Mouse (Mus musculus) kidney, embryonic 16.5 days (tissue): ENCODE measurements around the gene Pak3. TPM values are rescaled to one million over a fixed set of nuclear protein-coding genes. Genes with fewer than 3 reads are reported as not detected.

ENCODE experiments used
- ATAC-seq: fragments of 200-750 bp; cut with Nextera tagmentation; 2 replicates; pipeline ENCODE4 v1.8.0; 2017; ENCODE audit warnings: moderate TSS enrichment; ENCODE audit not compliant: low FRiP score, low TSS enrichment
- H3K27ac ChIP-seq: fragments of 300-500 bp; sonication (generic); 2 replicates; pipeline ENCODE4 v1.5.1; 2014; ENCODE audit warnings: low read length
- H3K27me3 ChIP-seq: fragments of 300-500 bp; sonication (generic); 2 replicates; pipeline ENCODE4 v1.6.1; 2014; ENCODE audit warnings: low read length, control low read depth, mixed read lengths; ENCODE audit not compliant: insufficient read depth
- H3K36me3 ChIP-seq: fragments of 300-500 bp; sonication (generic); 2 replicates; pipeline ENCODE4 v1.6.1; 2014; ENCODE audit warnings: low read length, control low read depth, mixed read lengths; ENCODE audit not compliant: insufficient read depth
- H3K4me1 ChIP-seq: fragments of 300-500 bp; sonication (generic); 2 replicates; pipeline ENCODE4 v1.6.1; 2014; ENCODE audit warnings: low read length, control low read depth, mixed read lengths; ENCODE audit not compliant: insufficient read depth
- H3K4me2 ChIP-seq: fragments of 300-500 bp; sonication (generic); replicated peaks from 2 replicates; pipeline ENCODE4 v1.6.1; 2014; ENCODE audit warnings: low read depth, low read length
- H3K4me3 ChIP-seq: fragments of 300-500 bp; sonication (generic); 2 replicates; pipeline ENCODE4 v1.5.1; 2014; ENCODE audit warnings: mild to moderate bottlenecking, low read length
- H3K9ac ChIP-seq: fragments of 300-500 bp; sonication (generic); replicated peaks from 2 replicates; pipeline ENCODE4 v1.6.1; 2014; ENCODE audit warnings: low read length
- H3K9me3 ChIP-seq: fragments of 300-500 bp; sonication (generic); 2 replicates; pipeline ENCODE4 v1.6.1; 2016; ENCODE audit warnings: low read length, control low read depth
- WGBS: fragments of 180-500 bp; shearing (Covaris S2); extraction: QIAGEN DNeasy Blood & Tissue Kit; methylation state at CpG from one replicate; pipeline ENCODE4 v1.1.7; 2014; 5-methylcytosine and 5-hydroxymethylcytosine counted together
- microRNA-seq: library from miRNA; unstranded; fragments of <30 nt; microRNA quantifications from one replicate; pipeline ENCODE4, GENCODE M21; 2016
- polyA plus RNA-seq: library from polyadenylated mRNA; unstranded; fragments of >200 nt; fragmentation: Nextera tagmentation; extraction: Ambion mirVana; gene quantifications from 2 replicates; pipeline ENCODE4 v1.2.1, GENCODE M21; 2015

The Pak3 gene
- polyA plus RNA-seq, 1 experiment from 2014 or later, result 4.2 TPM

DNA sequence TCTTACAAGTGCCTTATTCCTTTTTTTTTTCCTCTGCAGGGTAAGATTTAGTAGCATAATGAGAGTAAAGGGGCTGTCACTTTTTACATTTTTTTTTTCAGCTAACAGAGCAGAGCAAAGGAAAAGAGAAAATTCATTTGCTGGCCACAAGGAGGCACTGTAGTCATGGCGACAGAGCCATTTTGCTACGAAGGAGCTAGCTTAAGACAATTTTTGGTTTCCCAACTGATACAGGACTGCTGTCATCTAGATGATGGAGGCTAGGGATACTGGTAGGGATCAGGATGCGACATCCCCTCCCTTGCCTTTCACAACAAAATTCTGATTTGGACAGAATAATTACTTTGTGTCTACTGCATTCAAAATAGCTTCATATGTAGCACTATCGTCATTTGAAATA, 217.6 kb downstream of the Pak3 start:
- WGBS, result 41% methylated on average over 4 of the region's 4 CpGs
- no peaks in the 10 kb centered on the region for H3K9me3 ChIP-seq
- ATAC-seq, result no peak

DNA sequence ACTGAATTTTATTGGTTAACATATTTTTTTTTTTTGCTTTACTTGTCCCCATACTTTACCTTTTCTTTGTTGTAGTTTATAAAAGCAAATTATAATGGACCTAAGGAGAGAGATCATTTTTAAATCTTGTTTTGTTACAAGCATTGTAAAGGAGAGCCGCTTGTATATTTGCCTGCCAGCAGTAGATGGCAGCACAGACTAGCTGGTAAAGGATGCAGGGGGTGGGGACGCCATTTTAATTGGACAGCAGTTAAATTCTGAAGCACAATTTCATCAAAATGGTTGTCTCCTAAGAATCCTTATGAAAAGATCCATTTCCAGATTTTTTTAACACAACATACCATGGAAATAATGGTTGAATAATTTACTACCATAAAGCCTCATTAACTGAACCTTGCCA, 220.8 kb downstream of the Pak3 start:
- Histone ChIP-seq H3K4me2 (no peak overlapping the region), H3K4me3 (no peak overlapping the region), H3K36me3 (no peaks in the 10 kb centered on the region), H3K9me3 (no peaks in the 10 kb centered on the region), H3K9ac (no peak overlapping the region), H3K27ac (no peak overlapping the region), H3K4me1 (no peaks in the 10 kb centered on the region), H3K27me3 (peaks cover 3% of the 10 kb centered on the region; the same call in 1 of the 2 replicates)
- 15% methylated on average over 2 of the region's 2 CpGs for WGBS
- no peak for ATAC-seq

More for the DNA sequence above, 217.6 kb downstream of the Pak3 start:
- H3K4me2 ChIP-seq, result no peak overlapping the region
- H3K4me3 ChIP-seq, result no peak overlapping the region
- H3K27me3 ChIP-seq, result peaks cover 5% of the 10 kb centered on the region; the same call in 1 of the 2 replicates
- no peaks in the 10 kb centered on the region for H3K36me3 ChIP-seq
- H3K9ac ChIP-seq, result no peak overlapping the region
- no peak overlapping the region for H3K27ac ChIP-seq
- H3K4me1 ChIP-seq, result no peaks in the 10 kb centered on the region

DNA sequence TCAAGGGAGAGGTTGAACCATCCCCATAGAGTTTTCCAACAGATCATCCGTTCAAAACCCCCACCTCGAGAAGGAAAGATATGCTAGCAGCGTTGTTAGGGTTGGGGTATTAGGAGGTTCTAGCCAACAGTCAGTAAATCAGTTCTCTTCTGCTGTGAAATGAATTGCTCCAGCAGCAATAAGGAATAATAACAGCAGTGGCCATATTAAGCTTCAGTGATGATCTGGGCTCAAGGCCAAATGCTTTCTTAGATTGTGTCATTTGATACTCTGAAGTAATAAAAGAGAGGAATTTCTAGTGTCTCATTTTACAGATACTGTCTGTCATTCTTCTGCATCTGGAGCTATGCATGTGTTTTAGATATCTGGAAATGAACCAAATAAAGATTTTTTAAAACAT, 244.2 kb downstream of the Pak3 start:
- no peak overlapping the region for H3K9ac ChIP-seq
- H3K4me1 ChIP-seq, result no peaks in the 10 kb centered on the region
- H3K4me2 ChIP-seq, result no peak overlapping the region
- no peaks in the 10 kb centered on the region for H3K9me3 ChIP-seq
- H3K27me3 ChIP-seq, result peaks cover 5% of the 10 kb centered on the region; the same call in 1 of the 2 replicates
- ATAC-seq, result no peak
- H3K4me3 ChIP-seq, result no peak overlapping the region
- H3K27ac ChIP-seq, result no peak overlapping the region
- no peaks in the 10 kb centered on the region for H3K36me3 ChIP-seq
- WGBS, result 64% methylated on average over 3 of the region's 3 CpGs

DNA sequence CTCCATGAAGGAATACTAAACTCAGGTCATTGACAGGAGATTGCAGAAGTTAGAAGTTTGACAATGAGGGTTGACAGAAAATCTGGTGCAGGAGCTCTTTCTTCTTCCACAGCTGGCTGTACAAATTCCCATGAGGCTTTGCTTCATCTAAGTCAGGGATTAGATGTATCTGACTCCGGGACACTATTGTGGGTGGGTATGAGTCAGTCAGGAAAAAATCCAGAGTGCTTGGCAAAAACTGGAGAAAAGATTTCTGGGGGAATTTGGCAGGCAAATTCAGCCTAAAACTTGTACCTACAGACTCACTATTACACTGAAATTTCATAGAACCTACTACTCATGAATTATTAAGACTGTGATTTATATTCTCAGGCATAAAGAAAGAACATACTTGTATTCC, 297.6 kb downstream of the Pak3 start:
- ATAC-seq, result no peak
- H3K4me3 ChIP-seq, result no peak overlapping the region
- 76% methylated on average over 1 of the region's 1 CpGs for WGBS

GRCm38 (mm10) chrX:143818961-143819360, 300.6 kb downstream of the Pak3 start:
- WGBS, result 95% methylated on average over 2 of the region's 2 CpGs
- Histone ChIP-seq H3K9me3 (no peaks in the 10 kb centered on the region), H3K4me3 (no peak overlapping the region), H3K27me3 (no peaks in the 10 kb centered on the region; the same call in 1 of the 2 replicates), H3K27ac (no peak overlapping the region), H3K4me2 (no peak overlapping the region), H3K4me1 (no peaks in the 10 kb centered on the region), H3K36me3 (no peaks in the 10 kb centered on the region), H3K9ac (no peak overlapping the region)
- ATAC-seq, result no peak

More for the DNA sequence above, 297.6 kb downstream of the Pak3 start:
- no peak overlapping the region for H3K27ac ChIP-seq
- no peaks in the 10 kb centered on the region for H3K36me3 ChIP-seq
- H3K27me3 ChIP-seq, result no peaks in the 10 kb centered on the region; the same call in 1 of the 2 replicates
- H3K9ac ChIP-seq, result no peak overlapping the region
- H3K9me3 ChIP-seq, result no peaks in the 10 kb centered on the region
- no peaks in the 10 kb centered on the region for H3K4me1 ChIP-seq
- no peak overlapping the region for H3K4me2 ChIP-seq

- peak overlapping the region; percentile 55 for H3K9ac ChIP-seq
- peak overlapping the region; percentile 42 for H3K4me2 ChIP-seq
- peak overlapping the region; percentile 38; the same call in 1 of the 2 replicates for H3K27ac ChIP-seq
- H3K4me3 ChIP-seq, result peak overlapping the region; percentile 41
- no peaks in the 10 kb centered on the region for H3K36me3 ChIP-seq
- no peaks in the 10 kb centered on the region for H3K4me1 ChIP-seq
- no peak for ATAC-seq
- peaks cover 11% of the 10 kb centered on the region; the same call in 1 of the 2 replicates for H3K27me3 ChIP-seq
- 50% methylated on average over 4 of the region's 4 CpGs for whole genome bisulfite sequencing
- no peaks in the 10 kb centered on the region for H3K9me3 ChIP-seq
These were observed 308.1 kb downstream of the Pak3 start for GRCm38 (mm10) chrX:143826521-143826920.

DNA sequence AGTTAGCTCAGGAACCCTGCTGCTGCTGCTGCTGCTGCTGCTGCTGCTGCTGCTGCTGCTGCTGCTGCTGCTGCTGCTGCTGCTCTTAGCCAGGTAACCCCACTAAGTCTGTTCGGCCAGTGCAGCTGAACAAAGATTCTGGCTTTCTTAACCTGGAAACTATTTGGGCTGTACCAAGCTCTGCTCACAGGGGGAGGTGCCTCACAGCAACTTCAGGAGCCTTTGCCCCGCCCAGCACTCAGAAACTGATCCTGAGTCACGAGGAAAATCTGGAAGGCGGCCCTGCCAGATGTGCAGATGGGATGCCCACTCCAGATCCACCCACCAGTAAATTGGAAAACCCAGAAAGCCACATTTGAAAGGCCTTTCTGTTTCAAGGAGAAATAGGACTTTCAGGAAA, 308.8 kb downstream of the Pak3 start, which contains the start of gene Capn6:
Capn6 (minus strand) TSS at position 203 of the 400 bp plus-strand sequence.
- H3K4me3 ChIP-seq, result peak within 1 kb of the TSS; percentile 41
- H3K4me2 ChIP-seq, result peak within 1 kb of the TSS; percentile 42
- WGBS, result 39% methylated on average over 4 of the region's 4 CpGs
- peak; percentile 90 for ATAC-seq
- no peaks in the 10 kb centered on the region for H3K36me3 ChIP-seq
- H3K9ac ChIP-seq, result peak within 1 kb of the TSS; percentile 55
- no peaks in the 10 kb centered on the region for H3K9me3 ChIP-seq
- no peaks in the 10 kb centered on the region for H3K4me1 ChIP-seq
- peaks cover 11% of the 10 kb centered on the region; the same call in 1 of the 2 replicates for H3K27me3 ChIP-seq
- H3K27ac ChIP-seq, result peak within 1 kb of the TSS; percentile 38; the same call in 1 of the 2 replicates

GRCm38 (mm10) chrX:143846637-143847036, 328.2 kb downstream of the Pak3 start:
- H3K27ac ChIP-seq, result no peak overlapping the region
- no peak for ATAC-seq
- no peaks in the 10 kb centered on the region for H3K4me1 ChIP-seq
- H3K27me3 ChIP-seq, result no peaks in the 10 kb centered on the region; the same call in 1 of the 2 replicates
- no peak overlapping the region for H3K9ac ChIP-seq
- no peak overlapping the region for H3K4me3 ChIP-seq
- H3K9me3 ChIP-seq, result no peaks in the 10 kb centered on the region
- no peaks in the 10 kb centered on the region for H3K36me3 ChIP-seq
- no peak overlapping the region for H3K4me2 ChIP-seq
- 44% methylated on average over 3 of the region's 3 CpGs for WGBS

Small RNA genes lying within 50 kb of the gene (microRNA-seq; reads per million reads assigned to microRNA genes)
- not detected for gene Gm47298

Other genes with a start within 250 kb of the Pak3 start
- gene Chrdl1, start 124.3 kb upstream of the Pak3 start, polyA plus RNA-seq, result 2.1 and 2.2 TPM in 2 replicates